Mouse (Mus musculus) ES-Bruce4 (cell line): ENCODE measurements at regions not wholly inside any gene's neighbourhood (a gene's known extent, or its start where the extent isn't known, plus 50 kb on each side); places are given as distances from the start of the nearest gene placed in this dataset.

Experiments
- CTCF ChIP-seq: IDR thresholded peaks from one replicate; pipeline ENCODE4 v1.8.1; 2011; ENCODE audit warnings: low read depth, low read length
- EP300 ChIP-seq: IDR thresholded peaks from 2 replicates; pipeline ENCODE4 v1.6.1; 2011; ENCODE audit warnings: low read depth, low read length; ENCODE audit not compliant: insufficient read depth
- POLR2A ChIP-seq: IDR thresholded peaks from one replicate; pipeline ENCODE4 v1.8.1; 2011; ENCODE audit warnings: low read length; ENCODE audit not compliant: insufficient read depth

DNA sequence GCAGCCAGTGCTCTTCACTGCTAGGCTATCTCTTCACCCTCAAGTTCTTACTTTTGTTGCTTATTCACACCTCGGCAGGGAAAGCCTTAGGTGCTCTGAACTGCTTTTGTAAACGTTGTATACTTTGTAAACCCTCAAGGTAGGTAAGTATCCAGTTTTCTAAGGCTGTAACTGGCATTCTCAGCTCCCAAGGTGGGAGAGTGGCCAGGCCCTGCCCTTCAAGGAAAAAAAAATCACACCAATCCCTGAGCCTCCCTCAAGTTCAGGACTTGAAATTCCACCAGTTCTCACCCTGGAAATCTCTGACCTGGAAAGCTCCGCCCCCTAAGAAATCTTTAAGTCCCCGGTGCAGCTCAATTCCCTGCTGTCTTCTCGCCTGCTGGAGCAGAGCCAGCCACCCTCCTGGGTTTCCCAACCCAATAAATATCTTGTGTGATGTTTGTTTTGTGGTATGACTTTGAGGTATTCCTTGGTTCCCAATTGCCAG is 188.9 kb downstream of the Unc5cl start:
- TF ChIP-seq POLR2A (no peak), CTCF (no peak), EP300 (no peak)
